Mouse (Mus musculus) stomach, embryonic 15.5 days (tissue): ENCODE measurements around the gene Mgll. TPM values are rescaled to one million over a fixed set of nuclear protein-coding genes. Genes with fewer than 3 reads are reported as not detected.

ENCODE experiments used
- ATAC-seq: fragments of 200-750 bp; cut with Nextera tagmentation; 2 replicates; pipeline ENCODE4 v1.8.0; 2017; ENCODE audit warnings: low read depth, moderate number of reproducible peaks, moderate TSS enrichment; ENCODE audit not compliant: insufficient read depth, low FRiP score
- H3K27ac ChIP-seq: fragments of 300-500 bp; sonication (generic); 2 replicates; pipeline ENCODE4 v1.5.1; 2015; ENCODE audit warnings: mild to moderate bottlenecking, inconsistent platforms
- H3K27me3 ChIP-seq: fragments of 300-500 bp; sonication (generic); replicated peaks from 2 replicates; pipeline ENCODE4 v1.6.1; 2015; ENCODE audit warnings: inconsistent platforms
- H3K36me3 ChIP-seq: fragments of 300-500 bp; sonication (generic); 2 replicates; pipeline ENCODE4 v1.6.1; 2015; ENCODE audit warnings: inconsistent platforms
- H3K4me1 ChIP-seq: fragments of 300-500 bp; sonication (generic); 2 replicates; pipeline ENCODE4 v1.6.1; 2015; ENCODE audit warnings: inconsistent platforms
- H3K4me2 ChIP-seq: fragments of 300-500 bp; sonication (generic); 2 replicates; pipeline ENCODE4 v1.6.1; 2015; ENCODE audit warnings: mild to moderate bottlenecking, inconsistent platforms
- H3K4me3 ChIP-seq: fragments of 300-500 bp; sonication (generic); replicated peaks from 2 replicates; pipeline ENCODE4 v1.5.1; 2015; ENCODE audit warnings: inconsistent platforms
- H3K9ac ChIP-seq: fragments of 300-500 bp; sonication (generic); 2 replicates; pipeline ENCODE4 v1.6.1; 2015; ENCODE audit warnings: inconsistent platforms
- H3K9me3 ChIP-seq: fragments of 300-500 bp; sonication (generic); 2 replicates; pipeline ENCODE4 v1.6.1; 2016; ENCODE audit warnings: inconsistent platforms
- WGBS: fragments of 180-500 bp; shearing (Covaris S2); methylation state at CpG from one replicate; pipeline ENCODE4 v1.1.7; 2015; 5-methylcytosine and 5-hydroxymethylcytosine counted together
- polyA plus RNA-seq: library from polyadenylated mRNA; unstranded; fragments of >200 nt; fragmentation: Nextera tagmentation; extraction: Ambion mirVana; gene quantifications from 2 replicates; pipeline ENCODE4 v1.2.1, GENCODE M21; 2015

Mgll gene
- polyA plus RNA-seq = 109 and 123 TPM in 2 replicates

GRCm38 (mm10) chr6:88724313-88725195, at the start of gene Mgll:
Mgll (plus strand) TSS chr6:88724412.
- ATAC-seq = peak; percentile 88
- peaks cover 14% of the 10 kb centered on the region; the same call in 1 of the 2 replicates for H3K4me1 ChIP-seq
- H3K27ac ChIP-seq = peak within 1 kb of the TSS; percentile 77
- H3K4me2 ChIP-seq = peak within 1 kb of the TSS; percentile 90
- WGBS = under 1% methylated on average over 105 of the region's 105 CpGs
- peak within 1 kb of the TSS; percentile 70 for H3K9ac ChIP-seq
- peak within 1 kb of the TSS; percentile 65 for H3K4me3 ChIP-seq
- H3K9me3 ChIP-seq = no peaks in the 10 kb centered on the region
- H3K27me3 ChIP-seq = no peaks in the 10 kb centered on the region
- H3K36me3 ChIP-seq = 0 out of 2 replicates have a peak, but pooled peaks cover 4% of the 10 kb centered on the region

GRCm38 (mm10) chr6:88675815-88676214, 48.4 kb upstream of the Mgll start:
- H3K4me2 ChIP-seq = no peak overlapping the region
- H3K4me1 ChIP-seq = no peaks in the 10 kb centered on the region
- H3K36me3 ChIP-seq = no peaks in the 10 kb centered on the region
- no peaks in the 10 kb centered on the region for H3K9me3 ChIP-seq
- no peak overlapping the region for H3K27ac ChIP-seq
- H3K4me3 ChIP-seq = no peak overlapping the region
- no peak for ATAC-seq
- no peaks in the 10 kb centered on the region for H3K27me3 ChIP-seq
- no peak overlapping the region for H3K9ac ChIP-seq
- WGBS = 71% methylated on average over 2 of the region's 2 CpGs

- no peaks in the 10 kb centered on the region for H3K36me3 ChIP-seq
- H3K27me3 ChIP-seq = no peaks in the 10 kb centered on the region
- H3K4me3 ChIP-seq = no peak overlapping the region
- H3K9ac ChIP-seq = no peak overlapping the region
- no peak overlapping the region for H3K4me2 ChIP-seq
- H3K9me3 ChIP-seq = no peaks in the 10 kb centered on the region
- H3K27ac ChIP-seq = no peak overlapping the region
- ATAC-seq = no peak
- 79% methylated on average over 6 of the region's 6 CpGs for WGBS
- no peaks in the 10 kb centered on the region for H3K4me1 ChIP-seq
Measured at GRCm38 (mm10) chr6:88676753-88677736, 47.2 kb upstream of the Mgll start.

- H3K9me3 ChIP-seq = no peaks in the 10 kb centered on the region
- 59% methylated on average over 2 of the region's 2 CpGs for WGBS
- no peak overlapping the region for H3K4me3 ChIP-seq
- H3K9ac ChIP-seq = no peak overlapping the region
- no peak for ATAC-seq
- no peak overlapping the region for H3K27ac ChIP-seq
- H3K4me1 ChIP-seq = 0 out of 2 replicates have a peak, but pooled peaks cover 6% of the 10 kb centered on the region
- no peaks in the 10 kb centered on the region for H3K36me3 ChIP-seq
- no peaks in the 10 kb centered on the region for H3K27me3 ChIP-seq
- no peak overlapping the region for H3K4me2 ChIP-seq
Measured at GRCm38 (mm10) chr6:88677738-88678137, 46.5 kb upstream of the Mgll start.

GRCm38 (mm10) chr6:88681026-88681425, 43.2 kb upstream of the Mgll start:
- Histone ChIP-seq H3K9me3 (no peaks in the 10 kb centered on the region), H3K4me2 (no peak overlapping the region), H3K36me3 (no peaks in the 10 kb centered on the region), H3K9ac (no peak overlapping the region), H3K27me3 (no peaks in the 10 kb centered on the region), H3K4me1 (peaks cover 10% of the 10 kb centered on the region; the same call in 1 of the 2 replicates), H3K4me3 (no peak overlapping the region), H3K27ac (no peak overlapping the region)
- ATAC-seq = no peak
- WGBS = 81% methylated on average over 3 of the region's 3 CpGs

GRCm38 (mm10) chr6:88683380-88684053, 40.7 kb upstream of the Mgll start:
- Histone ChIP-seq H3K27me3 (no peaks in the 10 kb centered on the region), H3K9me3 (no peaks in the 10 kb centered on the region), H3K36me3 (no peaks in the 10 kb centered on the region), H3K27ac (peak overlapping the region; percentile 61), H3K9ac (no peak overlapping the region), H3K4me1 (peaks cover 14% of the 10 kb centered on the region; the same call in 1 of the 2 replicates), H3K4me3 (no peak overlapping the region), H3K4me2 (no peak overlapping the region)
- no peak for ATAC-seq
- 37% methylated on average over 7 of the region's 7 CpGs for WGBS

- Histone ChIP-seq H3K27me3 (no peaks in the 10 kb centered on the region), H3K4me1 (peaks cover 8% of the 10 kb centered on the region; the same call in 1 of the 2 replicates), H3K4me2 (0 out of 2 replicates have a peak overlapping the region, but pooled peaks have one; percentile 8), H3K27ac (peak overlapping the region; percentile 93), H3K36me3 (no peaks in the 10 kb centered on the region), H3K9me3 (no peaks in the 10 kb centered on the region), H3K4me3 (no peak overlapping the region), H3K9ac (no peak overlapping the region)
- ATAC-seq = no peak
- WGBS = 45% methylated on average over 11 of the region's 11 CpGs
Measured at GRCm38 (mm10) chr6:88688171-88688570, 36.0 kb upstream of the Mgll start.

GRCm38 (mm10) chr6:88688712-88689111, 35.5 kb upstream of the Mgll start:
- H3K27me3 ChIP-seq = no peaks in the 10 kb centered on the region
- H3K4me3 ChIP-seq = no peak overlapping the region
- 35% methylated on average over 3 of the region's 3 CpGs for WGBS
- no peaks in the 10 kb centered on the region for H3K36me3 ChIP-seq
- H3K4me2 ChIP-seq = no peak overlapping the region
- H3K9ac ChIP-seq = no peak overlapping the region
- no peaks in the 10 kb centered on the region for H3K9me3 ChIP-seq
- peaks cover 4% of the 10 kb centered on the region; the same call in 1 of the 2 replicates for H3K4me1 ChIP-seq
- no peak for ATAC-seq
- peak overlapping the region; percentile 93 for H3K27ac ChIP-seq

- Histone ChIP-seq H3K9ac (no peak overlapping the region), H3K4me1 (peaks cover 4% of the 10 kb centered on the region; the same call in 1 of the 2 replicates), H3K27ac (peak overlapping the region; percentile 87; the same call in 1 of the 2 replicates), H3K36me3 (no peaks in the 10 kb centered on the region), H3K9me3 (no peaks in the 10 kb centered on the region), H3K27me3 (no peaks in the 10 kb centered on the region), H3K4me2 (no peak overlapping the region), H3K4me3 (no peak overlapping the region)
- 19% methylated on average over 3 of the region's 3 CpGs for WGBS
- ATAC-seq = peak; percentile 79
Measured at GRCm38 (mm10) chr6:88690211-88690610, 34.0 kb upstream of the Mgll start.

GRCm38 (mm10) chr6:88691361-88691760, 32.9 kb upstream of the Mgll start:
- no peak for ATAC-seq
- Histone ChIP-seq H3K9me3 (no peaks in the 10 kb centered on the region), H3K4me3 (no peak overlapping the region), H3K27me3 (no peaks in the 10 kb centered on the region), H3K9ac (no peak overlapping the region), H3K4me2 (no peak overlapping the region), H3K4me1 (peaks cover 4% of the 10 kb centered on the region; the same call in 1 of the 2 replicates), H3K36me3 (no peaks in the 10 kb centered on the region), H3K27ac (no peak overlapping the region)
- 86% methylated on average over 2 of the region's 2 CpGs for WGBS

GRCm38 (mm10) chr6:88702887-88703286, 21.3 kb upstream of the Mgll start:
- no peak overlapping the region for H3K9ac ChIP-seq
- H3K4me2 ChIP-seq = no peak overlapping the region
- WGBS = 83% methylated on average over 1 of the region's 1 CpGs
- no peaks in the 10 kb centered on the region for H3K27me3 ChIP-seq
- no peak for ATAC-seq
- no peaks in the 10 kb centered on the region for H3K9me3 ChIP-seq
- H3K4me1 ChIP-seq = no peaks in the 10 kb centered on the region
- H3K4me3 ChIP-seq = no peak overlapping the region
- no peaks in the 10 kb centered on the region for H3K36me3 ChIP-seq
- H3K27ac ChIP-seq = no peak overlapping the region
